In genomic region chr1:128539555-128539954, GRCm38 (mm10) we compare ENCODE assay signal across 17 mouse cellular contexts. TPM values are rescaled to one million over a fixed set of nuclear protein-coding genes. Genes with fewer than 3 reads are reported as not detected.
A peak's percentile ranks its signal among the peaks of the same experiment; 100 is the strongest.
DNase-seq lines count a peak whose midpoint lies in the region; ATAC-seq and TF ChIP-seq lines count a peak whose summit lies in the region.
"Had no signal": no experiment of that assay in that cellular context is flagged by ENCODE, and none has a peak within 500 bp of the region (broad histone marks: within the 10 kb centered on the region; RNA-seq: fewer than 3 reads in every experiment).

No protein-coding gene starts in this region.

- H3K27me3 ChIP-seq in CH12.LX (replicated peaks) = no peaks in the 10 kb centered on the region
- H3K27me3 ChIP-seq in hindbrain, embryonic 14.5 days (ENCODE audit: control insufficient read depth, insufficient read depth, low read length) = no peaks in the 10 kb centered on the region
- no peaks in the 10 kb centered on the region for H3K27me3 ChIP-seq in midbrain, embryonic 13.5 days
- H3K27me3 ChIP-seq in cerebellum, adult 2 months (ENCODE audit: control insufficient read depth, insufficient read depth, low read length) = no peaks in the 10 kb centered on the region

- dilution Hi-C loops in CH12.LX (cut with MboI; ENCODE audit: extremely low pct_ligation_motif_present, extremely low pct_unique_long_range_greater_than_20kb, low sequenced_read_pairs) = no loop called here

- H3K27ac ChIP-seq in CH12.LX (ENCODE audit: insufficient read depth, low read depth) = no peak overlapping the region
- peak overlapping the region; percentile 54; the same call in 1 of the 2 replicates for H3K27ac ChIP-seq in hindbrain, embryonic 14.5 days
- H3K27ac ChIP-seq in midbrain, embryonic 13.5 days = peak overlapping the region; percentile 61
- no peak overlapping the region for H3K27ac ChIP-seq in cerebellum, adult 2 months (ENCODE audit: insufficient read depth, low read length)
- H3K27ac ChIP-seq: heart, embryonic 10.5 days; layer of hippocampus, adult 2 months; left cerebral cortex, adult 2 months had no signal

- no peak for TF ChIP-seq CTCF in CH12.LX (conservative IDR thresholded peaks at IDR 0.05 in 1 of 2, IDR thresholded peaks at IDR 0.05 in 1 of 2; ENCODE audit: low read depth in 2 of 2, low read length in 2 of 2)
- no peak for TF ChIP-seq CTCF in brain, embryonic 14.5 days (IDR thresholded peaks at IDR 0.05; ENCODE audit: borderline replicate concordance, extremely low read depth, insufficient read depth, insufficient read length)
- no peak for TF ChIP-seq CTCF in cerebellum, adult 2 months (IDR thresholded peaks at IDR 0.05; ENCODE audit: borderline replicate concordance, insufficient read depth, low read depth, low read length)

- DNase-seq in CH12.LX (ENCODE audit: extremely low read depth) = no peak
- DNase-seq in brain, embryonic 14.5 days (ENCODE audit: low read depth) = peak; percentile 77
- peak; percentile 64 for DNase-seq in hindbrain, embryonic 14.5 days (ENCODE audit: low spot score)
- no peak for DNase-seq in spleen, postnatal 10 days (ENCODE audit: low spot score in 2 of 2)
- DNase-seq in frontal cortex, postnatal 10 days (ENCODE audit: low spot score in 2 of 2) = no peak
- DNase-seq in cerebellum, adult 2 months = no peak
- no peak for DNase-seq in left cerebral cortex, adult 18-20 months (ENCODE audit: low spot score in 2 of 2)
- DNase-seq: adrenal gland, adult 2 months; cerebellum, postnatal 10 days; kidney, adult 2 months; kidney, postnatal 14 days; lung, embryonic 14.5 days had no signal

- no peak for TF ChIP-seq POLR2A in CH12.LX (IDR thresholded peaks at IDR 0.05; ENCODE audit: low read depth, low read length)
- no peak for TF ChIP-seq POLR2A in brain, embryonic 14.5 days (IDR thresholded peaks at IDR 0.05; ENCODE audit: borderline replicate concordance, extremely low read depth, insufficient read depth, insufficient read length, poor library complexity, severe bottlenecking)
- no peak for TF ChIP-seq POLR2A in cerebellum, adult 2 months (IDR thresholded peaks at IDR 0.05; ENCODE audit: borderline replicate concordance, insufficient read depth, low read length)

- H3K9ac ChIP-seq in CH12.LX (ENCODE audit: insufficient read depth, low read depth) = peak overlapping the region; percentile 50; the same call in 1 of the 2 replicates
- peak overlapping the region; percentile 39 for H3K9ac ChIP-seq in hindbrain, embryonic 14.5 days
- H3K9ac ChIP-seq in midbrain, embryonic 13.5 days (replicated peaks) = peak overlapping the region; percentile 30; the same call in 1 of the 2 replicates
- H3K9ac ChIP-seq: lung, embryonic 14.5 days had no signal

- H3K79me2 ChIP-seq in CH12.LX (replicated peaks; ENCODE audit: control insufficient read depth, extremely low read depth, insufficient read depth, poor library complexity, severe bottlenecking) = no peaks in the 10 kb centered on the region

- H3K36me3 ChIP-seq in CH12.LX (replicated peaks in 1 of 2; ENCODE audit: control insufficient read depth in 1 of 2, insufficient read depth in 1 of 2, low read length in 1 of 2) = no peaks in the 10 kb centered on the region
- no peaks in the 10 kb centered on the region for H3K36me3 ChIP-seq in hindbrain, embryonic 14.5 days (replicated peaks; ENCODE audit: control insufficient read depth, insufficient read depth)
- H3K36me3 ChIP-seq in midbrain, embryonic 13.5 days = no peaks in the 10 kb centered on the region
- H3K36me3 ChIP-seq: heart, embryonic 10.5 days had no signal

- 24% methylated on average over 10 of the region's 10 CpGs for WGBS in hindbrain, embryonic 14.5 days
- WGBS in midbrain, embryonic 13.5 days = 35% methylated on average over 10 of the region's 10 CpGs
- 55% methylated on average over 10 of the region's 10 CpGs for WGBS in cerebellum, adult 2 months

- ATAC-seq in hindbrain, embryonic 14.5 days (ENCODE audit: low FRiP score) = no peak
- ATAC-seq in midbrain, embryonic 13.5 days = 0 out of 2 replicates have a peak, but pooled peaks have one; percentile 34

- in situ Hi-C loops in CH12.LX (cut with MboI; ENCODE audit: low pct_ligation_motif_present, low pct_unique_long_range_greater_than_20kb, low sequenced_read_pairs) = loop anchor here (10.0 kb wide), 1 partner anchor 45 kb away; no protein-coding TSS in a partner anchor

- H3K4me3 ChIP-seq in CH12.LX (replicated peaks in 1 of 3; ENCODE audit: low read depth in 2 of 3, low read length in 2 of 3, poor library complexity in 1 of 3) = peak overlapping the region in 1 of 3 experiments; percentile 22
- no peak overlapping the region for H3K4me3 ChIP-seq in hindbrain, embryonic 14.5 days (replicated peaks; ENCODE audit: low read length)
- H3K4me3 ChIP-seq in midbrain, embryonic 13.5 days (replicated peaks) = no peak overlapping the region
- no peak overlapping the region for H3K4me3 ChIP-seq in cerebellum, adult 2 months (replicated peaks; ENCODE audit: insufficient read depth, low read depth, low read length)
- H3K4me3 ChIP-seq: heart, embryonic 10.5 days; layer of hippocampus, adult 2 months; left cerebral cortex, adult 2 months had no signal

- no peak for TF ChIP-seq EP300 in CH12.LX (IDR thresholded peaks at IDR 0.05; ENCODE audit: low read length)

- H3K4me1 ChIP-seq in CH12.LX (ENCODE audit: control insufficient read depth in 1 of 2, insufficient read depth in 2 of 2) = peaks cover 22 to 49% of the 10 kb centered on the region in 2 experiments
- peaks cover 12% of the 10 kb centered on the region for H3K4me1 ChIP-seq in hindbrain, embryonic 14.5 days (replicated peaks; ENCODE audit: control insufficient read depth, insufficient read depth, low read length)
- H3K4me1 ChIP-seq in midbrain, embryonic 13.5 days (replicated peaks) = peaks cover 15% of the 10 kb centered on the region
- no peaks in the 10 kb centered on the region for H3K4me1 ChIP-seq in cerebellum, adult 2 months (ENCODE audit: control insufficient read depth, insufficient read depth, low read length)

- peak overlapping the region; percentile 64 for H3K4me2 ChIP-seq in CH12.LX (ENCODE audit: insufficient read depth, low read depth, poor library complexity, severe bottlenecking)
- no peak overlapping the region for H3K4me2 ChIP-seq in hindbrain, embryonic 14.5 days (replicated peaks)
- H3K4me2 ChIP-seq in midbrain, embryonic 13.5 days (replicated peaks) = peak overlapping the region; percentile 10; the same call in 1 of the 2 replicates
- H3K4me2 ChIP-seq: liver, embryonic 11.5 days; lung, embryonic 14.5 days had no signal

- no peak for TF ChIP-seq RAD21 in CH12.LX (IDR thresholded peaks at IDR 0.05; ENCODE audit: low read depth, low read length)

- H3K9me3 ChIP-seq in CH12.LX (replicated peaks; ENCODE audit: low read length) = no peaks in the 10 kb centered on the region
- no peaks in the 10 kb centered on the region for H3K9me3 ChIP-seq in hindbrain, embryonic 14.5 days (ENCODE audit: control insufficient read depth, low read length)
- no peaks in the 10 kb centered on the region for H3K9me3 ChIP-seq in midbrain, embryonic 13.5 days
- H3K9me3 ChIP-seq: heart, embryonic 10.5 days had no signal

TF ChIP-seq in CH12.LX, 34 proteins besides CTCF, POLR2A, EP300 and RAD21:
- TF ChIP-seq ZKSCAN1 (IDR thresholded peaks at IDR 0.05; ENCODE audit: borderline replicate concordance, low read depth, low read length) = no peak
- TF ChIP-seq SIN3A (IDR thresholded peaks at IDR 0.05; ENCODE audit: low read length) = 0 out of 2 replicates have a peak, but pooled peaks have one; percentile 6
- TF ChIP-seq USF2 (conservative IDR thresholded peaks at IDR 0.05; ENCODE audit: low read depth, low read length) = no peak
- TF ChIP-seq MXI1 (IDR thresholded peaks at IDR 0.05; ENCODE audit: low read depth, low read length) = 0 out of 2 replicates have a peak, but pooled peaks have one; percentile 20
- TF ChIP-seq CHD2 (IDR thresholded peaks at IDR 0.05; ENCODE audit: low read length) = no peak
- no peak for TF ChIP-seq IRF4 (IDR thresholded peaks at IDR 0.05; ENCODE audit: low read depth, low read length)
- TF ChIP-seq RCOR1 (conservative IDR thresholded peaks at IDR 0.05; ENCODE audit: low read depth, low read length) = no peak
- TF ChIP-seq NRF1 (IDR thresholded peaks at IDR 0.05; ENCODE audit: low read depth, low read length) = no peak
- no peak for TF ChIP-seq JUN (IDR thresholded peaks at IDR 0.05; ENCODE audit: insufficient read depth, low read depth, low read length)
- no peak for TF ChIP-seq JUND (conservative IDR thresholded peaks at IDR 0.05; ENCODE audit: low read depth, low read length)
- TF ChIP-seq MAZ (IDR thresholded peaks at IDR 0.05; ENCODE audit: low read depth, low read length) = no peak
- TF ChIP-seq ELF1 (IDR thresholded peaks at IDR 0.05; ENCODE audit: low read depth, low read length) = no peak
- TF ChIP-seq KAT2A (IDR thresholded peaks at IDR 0.05; ENCODE audit: insufficient replicate concordance, low read length) = no peak
- no peak for TF ChIP-seq MAX (IDR thresholded peaks at IDR 0.05; ENCODE audit: low read length)
- no peak for TF ChIP-seq SMC3 (IDR thresholded peaks at IDR 0.05; ENCODE audit: low read depth, low read length)
- TF ChIP-seq POLR2AphosphoS2 (IDR thresholded peaks at IDR 0.05; ENCODE audit: low read depth, low read length) = no peak
TF ChIP-seq in CH12.LX: peak in this region for 2.

RNA-seq across cellular contexts. Expression of gene Cxcr4, which starts 52.5 kb away (rescaled TPM):
- total RNA-seq in CH12.LX (2012; rRNA removed) = 156 and 169 TPM in 2 replicates
- 86.6 and 102 TPM in 2 replicates for total RNA-seq in CH12.LX (2014; rRNA removed)
- polyA plus RNA-seq in CH12.LX (2012; ENCODE audit: insufficient read length, low read depth) = 80.3 and 80.6 TPM in 2 replicates
- 96.9 and 115 TPM in 2 replicates for polyA plus RNA-seq in brain, embryonic 14.5 days (2012; rRNA removed)
- polyA plus RNA-seq in hindbrain, embryonic 14.5 days (2014; fragmentation: Nextera tagmentation; extraction: Ambion mirVana) = 8.6 and 10.7 TPM in 2 replicates
- 13.6 and 15.4 TPM in 2 replicates for polyA plus RNA-seq in midbrain, embryonic 13.5 days (2015; fragmentation: Nextera tagmentation; extraction: Ambion mirVana)
- polyA plus RNA-seq in cerebellum, adult 2 months (2012; rRNA removed) = 4.3 and 4.6 TPM in 2 replicates
- total RNA-seq in left cerebral cortex, adult 18-20 months (2021) = 1 to 10 TPM; 1.5 to 1.7 TPM

Comparison
In these comparisons a context has a peak if more than half of its experiments do, and no peak if none do; other contexts are left out.
1. DNase-seq: peak in brain, embryonic 14.5 days (single experiment) and hindbrain, embryonic 14.5 days (single experiment); none in CH12.LX (single experiment), spleen, postnatal 10 days (0 of 2), frontal cortex, postnatal 10 days (0 of 2), cerebellum, adult 2 months (0 of 2) and left cerebral cortex, adult 18-20 months (0 of 2).
2. H3K27ac ChIP-seq: peak in hindbrain, embryonic 14.5 days (single experiment) and midbrain, embryonic 13.5 days (single experiment); none in CH12.LX (single experiment) and cerebellum, adult 2 months (single experiment).
3. Peak in every context shown above with its lines, with median percentiles within 50 percentile points of each other: H3K9ac ChIP-seq.